Mouse (Mus musculus): ENCODE results near the gene Lmo4. TPM values are rescaled to one million over a fixed set of nuclear protein-coding genes. Genes with fewer than 3 reads are reported as not detected.

Gene Lmo4
- polyA plus RNA-seq, 1 experiment from 2014 or later, result 62.7 TPM

DNA sequence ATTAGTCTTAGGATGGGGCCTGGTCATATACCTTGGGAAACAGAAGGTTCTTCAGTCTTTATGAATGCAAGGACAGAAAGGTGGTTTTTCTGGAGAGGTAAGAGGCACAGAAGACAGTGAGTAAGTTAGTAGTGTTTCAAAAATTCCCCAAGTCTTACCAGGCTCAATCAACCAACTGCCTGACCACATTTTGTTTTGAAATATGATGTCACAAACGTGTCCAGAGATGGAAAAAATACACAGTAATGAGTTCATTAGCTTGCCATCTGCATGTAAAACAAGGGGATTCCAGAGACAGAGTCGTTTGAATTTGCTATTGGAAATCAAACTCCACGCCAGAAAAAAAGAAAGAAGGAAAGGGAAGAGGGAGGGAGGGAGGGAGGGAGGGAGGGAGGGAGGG is 26.1 kb downstream of the Lmo4 start:
- Histone ChIP-seq H3K4me3 (ENCODE audit: low read length) (no peak overlapping the region), H3K4me1 (ENCODE audit: insufficient read depth, low read length) (no peaks in the 10 kb centered on the region), H3K36me3 (ENCODE audit: insufficient read depth, low read length) (no peaks in the 10 kb centered on the region), H3K9ac (replicated peaks; ENCODE audit: low read length) (no peak overlapping the region), H3K9me3 (ENCODE audit: low read length) (no peaks in the 10 kb centered on the region), H3K27me3 (ENCODE audit: insufficient read depth, low read length) (no peaks in the 10 kb centered on the region), H3K27ac (ENCODE audit: low read length) (no peak overlapping the region), H3K4me2 (replicated peaks; ENCODE audit: low read depth, low read length) (no peak overlapping the region)
- ATAC-seq (ENCODE audit: low FRiP score, low TSS enrichment), result no peak
- 64% methylated on average over 3 of the region's 3 CpGs for WGBS

GRCm38 (mm10) chr3:144173866-144174588 is 31.0 kb downstream of the Lmo4 start:
- 71% methylated on average over 7 of the region's 7 CpGs for WGBS
- Histone ChIP-seq H3K9me3 (ENCODE audit: low read length) (peaks cover 3% of the 10 kb centered on the region; the same call in 1 of the 2 replicates), H3K27me3 (ENCODE audit: insufficient read depth, low read length) (no peaks in the 10 kb centered on the region), H3K9ac (replicated peaks; ENCODE audit: low read length) (no peak overlapping the region), H3K4me1 (ENCODE audit: insufficient read depth, low read length) (no peaks in the 10 kb centered on the region), H3K4me3 (ENCODE audit: low read length) (no peak overlapping the region), H3K4me2 (replicated peaks; ENCODE audit: low read depth, low read length) (no peak overlapping the region), H3K36me3 (ENCODE audit: insufficient read depth, low read length) (no peaks in the 10 kb centered on the region), H3K27ac (ENCODE audit: low read length) (no peak overlapping the region)
- no peak for ATAC-seq (ENCODE audit: low FRiP score, low TSS enrichment)

GRCm38 (mm10) chr3:144173138-144173537 is 31.9 kb downstream of the Lmo4 start:
- Histone ChIP-seq H3K4me1 (ENCODE audit: insufficient read depth, low read length) (no peaks in the 10 kb centered on the region), H3K9ac (replicated peaks; ENCODE audit: low read length) (no peak overlapping the region), H3K27me3 (ENCODE audit: insufficient read depth, low read length) (no peaks in the 10 kb centered on the region), H3K9me3 (ENCODE audit: low read length) (peaks cover 3% of the 10 kb centered on the region; the same call in 1 of the 2 replicates), H3K4me3 (ENCODE audit: low read length) (no peak overlapping the region), H3K4me2 (replicated peaks; ENCODE audit: low read depth, low read length) (no peak overlapping the region), H3K27ac (ENCODE audit: low read length) (no peak overlapping the region), H3K36me3 (ENCODE audit: insufficient read depth, low read length) (no peaks in the 10 kb centered on the region)
- 75% methylated on average over 11 of the region's 11 CpGs for WGBS
- no peak for ATAC-seq (ENCODE audit: low FRiP score, low TSS enrichment)

DNA sequence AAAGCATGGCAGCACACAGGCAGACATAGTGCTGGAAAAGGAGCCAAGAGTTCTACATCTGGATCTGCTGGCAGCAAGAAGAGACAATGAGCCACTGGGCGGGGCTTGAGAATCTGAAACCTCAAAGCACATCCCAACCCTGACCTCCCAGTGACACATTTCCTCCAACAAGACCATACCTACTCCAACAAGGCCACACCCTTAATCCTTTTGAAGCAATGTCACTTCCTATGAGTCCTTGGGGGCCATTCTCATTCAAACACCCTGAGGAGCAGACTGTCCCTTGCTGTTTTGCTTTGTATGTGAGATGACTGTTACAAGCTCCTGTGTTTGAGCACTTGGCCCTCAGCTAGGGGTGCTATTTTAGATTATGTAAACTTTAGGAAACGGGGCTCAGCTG is 33.3 kb downstream of the Lmo4 start:
- Histone ChIP-seq H3K4me2 (replicated peaks; ENCODE audit: low read depth, low read length) (no peak overlapping the region), H3K9ac (replicated peaks; ENCODE audit: low read length) (no peak overlapping the region), H3K27me3 (ENCODE audit: insufficient read depth, low read length) (no peaks in the 10 kb centered on the region), H3K4me1 (ENCODE audit: insufficient read depth, low read length) (no peaks in the 10 kb centered on the region), H3K9me3 (ENCODE audit: low read length) (peaks cover 3% of the 10 kb centered on the region; the same call in 1 of the 2 replicates), H3K4me3 (ENCODE audit: low read length) (no peak overlapping the region), H3K27ac (ENCODE audit: low read length) (no peak overlapping the region), H3K36me3 (ENCODE audit: insufficient read depth, low read length) (no peaks in the 10 kb centered on the region)
- WGBS, result 86% methylated on average over 2 of the region's 2 CpGs
- no peak for ATAC-seq (ENCODE audit: low FRiP score, low TSS enrichment)

DNA sequence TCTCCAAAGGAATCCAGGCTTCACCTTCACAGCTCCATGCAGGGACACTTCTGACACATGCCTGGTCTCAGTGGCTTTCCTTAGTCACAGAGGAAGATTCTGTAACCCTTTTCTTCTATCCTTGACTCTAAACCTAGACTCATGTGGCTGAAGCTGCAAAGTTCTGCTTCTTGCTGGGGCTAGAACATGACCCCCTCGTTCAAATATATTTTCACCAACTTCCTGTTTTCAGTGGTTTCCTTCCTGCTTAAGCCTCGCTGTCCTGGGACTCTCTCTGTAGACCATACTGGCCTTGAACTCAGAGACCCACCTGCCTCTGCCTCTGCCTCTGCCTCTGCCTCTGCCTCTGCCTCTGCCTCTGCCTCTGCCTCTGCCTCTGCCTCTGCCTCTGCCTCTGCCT is 34.5 kb downstream of the Lmo4 start:
- Histone ChIP-seq H3K27ac (ENCODE audit: low read length) (no peak overlapping the region), H3K36me3 (ENCODE audit: insufficient read depth, low read length) (no peaks in the 10 kb centered on the region), H3K9ac (replicated peaks; ENCODE audit: low read length) (no peak overlapping the region), H3K4me3 (ENCODE audit: low read length) (no peak overlapping the region), H3K4me2 (replicated peaks; ENCODE audit: low read depth, low read length) (no peak overlapping the region), H3K27me3 (ENCODE audit: insufficient read depth, low read length) (no peaks in the 10 kb centered on the region), H3K9me3 (ENCODE audit: low read length) (peaks cover 3% of the 10 kb centered on the region; the same call in 1 of the 2 replicates), H3K4me1 (ENCODE audit: insufficient read depth, low read length) (no peaks in the 10 kb centered on the region)
- no peak for ATAC-seq (ENCODE audit: low FRiP score, low TSS enrichment)
- 87% methylated on average over 2 of the region's 2 CpGs for WGBS

- H3K4me3 ChIP-seq (ENCODE audit: low read length), result no peak overlapping the region
- 86% methylated on average over 8 of the region's 8 CpGs for WGBS
- ATAC-seq (ENCODE audit: low FRiP score, low TSS enrichment), result no peak
- no peak overlapping the region for H3K9ac ChIP-seq (replicated peaks; ENCODE audit: low read length)
- H3K36me3 ChIP-seq (ENCODE audit: insufficient read depth, low read length), result no peaks in the 10 kb centered on the region
- peaks cover 3% of the 10 kb centered on the region; the same call in 1 of the 2 replicates for H3K9me3 ChIP-seq (ENCODE audit: low read length)
- no peak overlapping the region for H3K4me2 ChIP-seq (replicated peaks; ENCODE audit: low read depth, low read length)
- no peaks in the 10 kb centered on the region for H3K27me3 ChIP-seq (ENCODE audit: insufficient read depth, low read length)
- no peak overlapping the region for H3K27ac ChIP-seq (ENCODE audit: low read length)
- peaks cover 8% of the 10 kb centered on the region for H3K4me1 ChIP-seq (ENCODE audit: insufficient read depth, low read length)
Observed at GRCm38 (mm10) chr3:144166439-144167155, 38.4 kb downstream of the Lmo4 start.

- Histone ChIP-seq H3K4me2 (replicated peaks; ENCODE audit: low read depth, low read length) (no peak overlapping the region), H3K4me3 (ENCODE audit: low read length) (no peak overlapping the region), H3K27me3 (ENCODE audit: insufficient read depth, low read length) (no peaks in the 10 kb centered on the region), H3K9me3 (ENCODE audit: low read length) (no peaks in the 10 kb centered on the region), H3K36me3 (ENCODE audit: insufficient read depth, low read length) (no peaks in the 10 kb centered on the region), H3K27ac (ENCODE audit: low read length) (no peak overlapping the region), H3K9ac (replicated peaks; ENCODE audit: low read length) (no peak overlapping the region), H3K4me1 (ENCODE audit: insufficient read depth, low read length) (peaks cover 8% of the 10 kb centered on the region)
- no peak for ATAC-seq (ENCODE audit: low FRiP score, low TSS enrichment)
- 86% methylated on average over 12 of the region's 12 CpGs for WGBS
Observed at GRCm38 (mm10) chr3:144165439-144165838, 39.6 kb downstream of the Lmo4 start.

DNA sequence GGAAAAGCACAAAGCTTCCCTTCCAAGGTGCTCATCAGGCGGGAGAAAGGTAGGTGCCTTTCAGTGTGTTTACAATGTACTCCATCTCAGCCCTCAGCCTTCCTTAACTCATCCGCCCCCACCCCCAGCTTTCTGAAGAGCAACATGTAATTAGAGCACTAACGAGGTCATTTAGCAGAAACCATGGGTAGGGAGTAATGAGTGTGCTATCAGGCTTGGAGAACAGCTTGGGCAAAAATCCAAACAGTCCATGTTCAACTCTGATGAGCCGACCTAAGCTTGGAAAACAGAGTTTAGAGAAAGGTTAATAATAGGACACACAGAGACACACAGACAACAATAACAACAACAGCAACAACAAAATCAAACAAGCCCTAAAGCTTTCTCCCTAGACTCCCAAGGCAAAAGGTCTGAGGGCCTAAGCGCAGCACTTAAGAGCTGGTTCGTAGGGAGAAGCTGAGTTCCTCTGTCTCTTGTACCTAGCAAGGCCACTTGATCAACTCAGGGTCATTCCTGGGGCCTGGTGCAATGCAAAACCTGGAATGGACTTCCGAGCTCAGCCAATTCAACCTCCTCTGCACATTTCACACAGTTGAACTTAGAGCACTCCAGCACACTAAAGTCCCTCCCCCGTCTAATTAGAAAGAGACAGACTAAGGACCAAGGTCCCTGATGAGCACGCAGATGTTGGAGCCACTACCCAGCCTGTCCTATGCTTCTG is 40.2 kb downstream of the Lmo4 start:
- no peak overlapping the region for H3K4me3 ChIP-seq (ENCODE audit: low read length)
- WGBS, result 51% methylated on average over 9 of the region's 9 CpGs
- H3K4me1 ChIP-seq (ENCODE audit: insufficient read depth, low read length), result peaks cover 8% of the 10 kb centered on the region
- no peaks in the 10 kb centered on the region for H3K27me3 ChIP-seq (ENCODE audit: insufficient read depth, low read length)
- H3K4me2 ChIP-seq (replicated peaks; ENCODE audit: low read depth, low read length), result no peak overlapping the region
- no peaks in the 10 kb centered on the region for H3K9me3 ChIP-seq (ENCODE audit: low read length)
- H3K27ac ChIP-seq (ENCODE audit: low read length), result 0 out of 2 replicates have a peak overlapping the region, but pooled peaks have one; percentile 8
- no peaks in the 10 kb centered on the region for H3K36me3 ChIP-seq (ENCODE audit: insufficient read depth, low read length)
- peak; percentile 66 for ATAC-seq (ENCODE audit: low FRiP score, low TSS enrichment)
- H3K9ac ChIP-seq (replicated peaks; ENCODE audit: low read length), result no peak overlapping the region

DNA sequence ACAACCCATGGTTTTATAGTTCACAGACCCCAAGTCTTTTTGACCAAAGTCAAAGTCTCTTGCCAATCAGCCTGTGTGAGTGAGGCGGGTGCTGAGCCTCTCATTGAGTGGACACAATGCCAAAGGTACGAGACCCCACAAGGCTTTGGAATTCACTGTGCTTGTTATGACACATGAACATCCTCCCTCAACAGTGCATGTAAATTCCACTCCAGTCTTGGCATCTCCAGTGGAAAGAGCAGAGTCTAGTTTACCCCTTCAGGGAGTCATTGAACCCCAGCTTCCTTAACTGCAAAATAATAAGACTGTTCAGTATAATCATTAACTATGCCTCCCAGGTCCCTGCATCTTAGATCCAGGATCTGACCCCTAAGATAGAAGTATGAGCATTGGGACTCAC is 41.3 kb downstream of the Lmo4 start:
- Histone ChIP-seq H3K9me3 (ENCODE audit: low read length) (no peaks in the 10 kb centered on the region), H3K9ac (replicated peaks; ENCODE audit: low read length) (no peak overlapping the region), H3K27me3 (ENCODE audit: insufficient read depth, low read length) (no peaks in the 10 kb centered on the region), H3K4me2 (replicated peaks; ENCODE audit: low read depth, low read length) (no peak overlapping the region), H3K27ac (ENCODE audit: low read length) (no peak overlapping the region), H3K36me3 (ENCODE audit: insufficient read depth, low read length) (no peaks in the 10 kb centered on the region), H3K4me3 (ENCODE audit: low read length) (no peak overlapping the region), H3K4me1 (ENCODE audit: insufficient read depth, low read length) (peaks cover 8% of the 10 kb centered on the region)
- 81% methylated on average over 2 of the region's 2 CpGs for WGBS
- ATAC-seq (ENCODE audit: low FRiP score, low TSS enrichment), result no peak; the same call in 1 of the 2 replicates
